Mouse (Mus musculus): ENCODE measurements around the gene Limk1.

GRCm38 (mm10) chr5:134611810-134612521 is 76.4 kb downstream of the Limk1 start:
- TF ChIP-seq CTCF (IDR thresholded peaks at IDR 0.05; ENCODE audit: control insufficient read depth, insufficient read depth, low read length), result no peak
- no peak for TF ChIP-seq POLR2A (IDR thresholded peaks at IDR 0.05; ENCODE audit: borderline replicate concordance, control insufficient read depth, low read depth, low read length)

All from bone marrow, adult 2 months (tissue).